Mouse (Mus musculus): ENCODE data around the gene Zfp113. TPM values are rescaled to one million over a fixed set of nuclear protein-coding genes. Genes with fewer than 3 reads are reported as not detected.

The Zfp113 gene
- polyA plus RNA-seq (2015; fragmentation: Nextera tagmentation; extraction: Ambion mirVana): 5.0 and 5.1 TPM in 2 replicates

- peak; percentile 94 for ATAC-seq (ENCODE audit: low read depth)
- Histone ChIP-seq H3K9ac (ENCODE audit: low read depth, low read length) (peak within 1 kb of the TSS; percentile 85), H3K9me3 (replicated peaks; ENCODE audit: control insufficient read depth, low read length) (no peaks in the 10 kb centered on the region), H3K36me3 (ENCODE audit: control insufficient read depth, insufficient read depth) (peaks cover 5% of the 10 kb centered on the region), H3K4me1 (ENCODE audit: control insufficient read depth, low read depth, low read length) (peaks cover 14% of the 10 kb centered on the region), H3K27me3 (ENCODE audit: control insufficient read depth, insufficient read depth, low read depth, low read length) (no peaks in the 10 kb centered on the region), H3K4me3 (ENCODE audit: low read depth, low read length) (peak within 1 kb of the TSS; percentile 83), H3K27ac (ENCODE audit: low read length) (peak within 1 kb of the TSS; percentile 84), H3K4me2 (ENCODE audit: low read depth, low read length) (peak within 1 kb of the TSS; percentile 74)
- WGBS (ENCODE audit: insufficient replicate concordance): under 1% methylated on average over 31 of the region's 31 CpGs
Observed at GRCm38 (mm10) chr5:138155443-138155976, at the start of gene Zfp113. Zfp113 (minus strand) TSS chr5:138155744.

GRCm38 (mm10) chr5:138202086-138202485 lies 46.5 kb upstream of the Zfp113 start:
- H3K4me1 ChIP-seq (ENCODE audit: control insufficient read depth, low read depth, low read length): no peaks in the 10 kb centered on the region

GRCm38 (mm10) chr5:138199576-138199975 lies 44.0 kb upstream of the Zfp113 start:
- H3K4me3 ChIP-seq (ENCODE audit: low read depth, low read length): no peak overlapping the region
- H3K4me1 ChIP-seq (ENCODE audit: control insufficient read depth, low read depth, low read length): peaks cover 8% of the 10 kb centered on the region
- no peak for ATAC-seq (ENCODE audit: low read depth)
- H3K9me3 ChIP-seq (replicated peaks; ENCODE audit: control insufficient read depth, low read length): peaks cover 2% of the 10 kb centered on the region; the same call in 1 of the 2 replicates
- H3K27ac ChIP-seq (ENCODE audit: low read length): no peak overlapping the region
- WGBS (ENCODE audit: insufficient replicate concordance): 24% methylated on average over 1 of the region's 1 CpGs
- no peak overlapping the region for H3K4me2 ChIP-seq (ENCODE audit: low read depth, low read length)
- no peaks in the 10 kb centered on the region for H3K36me3 ChIP-seq (ENCODE audit: control insufficient read depth, insufficient read depth)
- no peaks in the 10 kb centered on the region for H3K27me3 ChIP-seq (ENCODE audit: control insufficient read depth, insufficient read depth, low read depth, low read length)
- H3K9ac ChIP-seq (ENCODE audit: low read depth, low read length): no peak overlapping the region

More at GRCm38 (mm10) chr5:138202086-138202485, 46.5 kb upstream of the Zfp113 start:
- WGBS (ENCODE audit: insufficient replicate concordance): 72% methylated on average over 3 of the region's 3 CpGs
- no peak for ATAC-seq (ENCODE audit: low read depth)
- Histone ChIP-seq H3K4me3 (ENCODE audit: low read depth, low read length) (no peak overlapping the region), H3K9me3 (replicated peaks; ENCODE audit: control insufficient read depth, low read length) (peaks cover 3% of the 10 kb centered on the region; the same call in 1 of the 2 replicates), H3K27me3 (ENCODE audit: control insufficient read depth, insufficient read depth, low read depth, low read length) (no peaks in the 10 kb centered on the region), H3K4me2 (ENCODE audit: low read depth, low read length) (no peak overlapping the region), H3K27ac (ENCODE audit: low read length) (no peak overlapping the region), H3K9ac (ENCODE audit: low read depth, low read length) (no peak overlapping the region), H3K36me3 (ENCODE audit: control insufficient read depth, insufficient read depth) (no peaks in the 10 kb centered on the region)

GRCm38 (mm10) chr5:138195463-138195862 lies 39.9 kb upstream of the Zfp113 start:
- 51% methylated on average over 7 of the region's 7 CpGs for WGBS (ENCODE audit: insufficient replicate concordance)
- H3K4me1 ChIP-seq (ENCODE audit: control insufficient read depth, low read depth, low read length): peaks cover 15% of the 10 kb centered on the region
- no peak for ATAC-seq (ENCODE audit: low read depth)
- H3K36me3 ChIP-seq (ENCODE audit: control insufficient read depth, insufficient read depth): no peaks in the 10 kb centered on the region
- H3K27me3 ChIP-seq (ENCODE audit: control insufficient read depth, insufficient read depth, low read depth, low read length): no peaks in the 10 kb centered on the region
- H3K4me3 ChIP-seq (ENCODE audit: low read depth, low read length): peak overlapping the region; percentile 80
- H3K9ac ChIP-seq (ENCODE audit: low read depth, low read length): peak overlapping the region; percentile 87; the same call in 1 of the 2 replicates
- no peaks in the 10 kb centered on the region for H3K9me3 ChIP-seq (replicated peaks; ENCODE audit: control insufficient read depth, low read length)
- H3K4me2 ChIP-seq (ENCODE audit: low read depth, low read length): peak overlapping the region; percentile 99
- H3K27ac ChIP-seq (ENCODE audit: low read length): peak overlapping the region; percentile 57; the same call in 1 of the 2 replicates

GRCm38 (mm10) chr5:138194755-138195345 lies 39.3 kb upstream of the Zfp113 start:
- Histone ChIP-seq H3K9me3 (replicated peaks; ENCODE audit: control insufficient read depth, low read length) (no peaks in the 10 kb centered on the region), H3K36me3 (ENCODE audit: control insufficient read depth, insufficient read depth) (peaks cover 2% of the 10 kb centered on the region; the same call in 1 of the 2 replicates), H3K27ac (ENCODE audit: low read length) (peak overlapping the region; percentile 57), H3K4me2 (ENCODE audit: low read depth, low read length) (peak overlapping the region; percentile 99), H3K9ac (ENCODE audit: low read depth, low read length) (peak overlapping the region; percentile 87), H3K4me3 (ENCODE audit: low read depth, low read length) (peak overlapping the region; percentile 80), H3K27me3 (ENCODE audit: control insufficient read depth, insufficient read depth, low read depth, low read length) (no peaks in the 10 kb centered on the region), H3K4me1 (ENCODE audit: control insufficient read depth, low read depth, low read length) (peaks cover 15% of the 10 kb centered on the region)
- WGBS (ENCODE audit: insufficient replicate concordance): under 1% methylated on average over 29 of the region's 29 CpGs
- ATAC-seq (ENCODE audit: low read depth): peak; percentile 36

- Histone ChIP-seq H3K9ac (ENCODE audit: low read depth, low read length) (peak within 1 kb of the TSS; percentile 87), H3K4me1 (ENCODE audit: control insufficient read depth, low read depth, low read length) (peaks cover 15% of the 10 kb centered on the region), H3K9me3 (replicated peaks; ENCODE audit: control insufficient read depth, low read length) (no peaks in the 10 kb centered on the region), H3K36me3 (ENCODE audit: control insufficient read depth, insufficient read depth) (peaks cover 2% of the 10 kb centered on the region; the same call in 1 of the 2 replicates), H3K4me3 (ENCODE audit: low read depth, low read length) (peak within 1 kb of the TSS; percentile 80), H3K4me2 (ENCODE audit: low read depth, low read length) (peak within 1 kb of the TSS; percentile 99), H3K27ac (ENCODE audit: low read length) (peak within 1 kb of the TSS; percentile 57), H3K27me3 (ENCODE audit: control insufficient read depth, insufficient read depth, low read depth, low read length) (no peaks in the 10 kb centered on the region)
- peak; percentile 83 for ATAC-seq (ENCODE audit: low read depth)
- WGBS (ENCODE audit: insufficient replicate concordance): 5% methylated on average over 54 of the region's 54 CpGs
Observed at GRCm38 (mm10) chr5:138193771-138194727, 38.5 kb upstream of the Zfp113 start, which contains the start of gene Mblac1. Mblac1 (plus strand) TSS chr5:138194314.

GRCm38 (mm10) chr5:138187661-138188306 lies 32.2 kb upstream of the Zfp113 start:
- H3K36me3 ChIP-seq (ENCODE audit: control insufficient read depth, insufficient read depth): peaks cover 10% of the 10 kb centered on the region; the same call in 1 of the 2 replicates
- H3K9ac ChIP-seq (ENCODE audit: low read depth, low read length): peak overlapping the region; percentile 78
- H3K4me1 ChIP-seq (ENCODE audit: control insufficient read depth, low read depth, low read length): peaks cover 17% of the 10 kb centered on the region
- 0% methylated on average over 10 of the region's 10 CpGs for WGBS (ENCODE audit: insufficient replicate concordance)
- peak overlapping the region; percentile 78 for H3K4me2 ChIP-seq (ENCODE audit: low read depth, low read length)
- H3K27me3 ChIP-seq (ENCODE audit: control insufficient read depth, insufficient read depth, low read depth, low read length): no peaks in the 10 kb centered on the region
- no peaks in the 10 kb centered on the region for H3K9me3 ChIP-seq (replicated peaks; ENCODE audit: control insufficient read depth, low read length)
- peak overlapping the region; percentile 78 for H3K27ac ChIP-seq (ENCODE audit: low read length)
- H3K4me3 ChIP-seq (ENCODE audit: low read depth, low read length): peak overlapping the region; percentile 86
- peak; percentile 86 for ATAC-seq (ENCODE audit: low read depth)

GRCm38 (mm10) chr5:138186950-138187638 lies 31.6 kb upstream of the Zfp113 start, which contains the start of the genes Taf6 and Cnpy4:
Taf6 (minus strand) TSS chr5:138187451.
Cnpy4 (plus strand) TSS chr5:138187485.
- Histone ChIP-seq H3K9ac (ENCODE audit: low read depth, low read length) (peak within 1 kb of the TSS; percentile 89), H3K9me3 (replicated peaks; ENCODE audit: control insufficient read depth, low read length) (no peaks in the 10 kb centered on the region), H3K36me3 (ENCODE audit: control insufficient read depth, insufficient read depth) (peaks cover 16% of the 10 kb centered on the region; the same call in 1 of the 2 replicates), H3K4me3 (ENCODE audit: low read depth, low read length) (peak within 1 kb of the TSS; percentile 86), H3K27me3 (ENCODE audit: control insufficient read depth, insufficient read depth, low read depth, low read length) (no peaks in the 10 kb centered on the region), H3K27ac (ENCODE audit: low read length) (peak within 1 kb of the TSS; percentile 78), H3K4me2 (ENCODE audit: low read depth, low read length) (peak within 1 kb of the TSS; percentile 78), H3K4me1 (ENCODE audit: control insufficient read depth, low read depth, low read length) (peaks cover 17% of the 10 kb centered on the region)
- ATAC-seq (ENCODE audit: low read depth): peak; percentile 86
- WGBS (ENCODE audit: insufficient replicate concordance): under 1% methylated on average over 31 of the region's 31 CpGs
